Mouse (Mus musculus) forebrain, embryonic 14.5 days (tissue): ENCODE data around the gene Cox8a. TPM values are rescaled to one million over a fixed set of nuclear protein-coding genes. Genes with fewer than 3 reads are reported as not detected.

Experiments
- polyA plus RNA-seq: library from polyadenylated mRNA; unstranded; fragments of >200 nt; fragmentation: Nextera tagmentation; extraction: Ambion mirVana; gene quantifications from 2 replicates; pipeline ENCODE4 v1.2.1, GENCODE M21; 2014

Cox8a gene
- polyA plus RNA-seq, 1 experiment from 2014 or later: 935 TPM

Other genes starting within 250 kb of the Cox8a start
- 180 and 194 TPM in 2 replicates for gene Ppp1r14b, start 242.6 kb downstream of the Cox8a start, polyA plus RNA-seq
- gene Plcb3, start 241.1 kb downstream of the Cox8a start, polyA plus RNA-seq: 6.7 and 7.7 TPM in 2 replicates
- 80.1 and 80.4 TPM in 2 replicates for gene Fkbp2, start 237.1 kb downstream of the Cox8a start, polyA plus RNA-seq
- gene Vegfb, start 230.0 kb downstream of the Cox8a start, polyA plus RNA-seq: 24.5 and 28.4 TPM in 2 replicates
- gene Dnajc4, start 225.0 kb downstream of the Cox8a start, polyA plus RNA-seq: 22.5 and 25.2 TPM in 2 replicates
- gene Nudt22, start 221.5 kb downstream of the Cox8a start, polyA plus RNA-seq: 18.8 and 21.2 TPM in 2 replicates
- 14.4 and 15.2 TPM in 2 replicates for gene Trpt1, start 221.5 kb downstream of the Cox8a start, polyA plus RNA-seq
- 3.5 TPM in 2 replicates for gene Fermt3, start 198.1 kb downstream of the Cox8a start, polyA plus RNA-seq
- gene Stip1, start 177.6 kb downstream of the Cox8a start, polyA plus RNA-seq: 278 and 287 TPM in 2 replicates
- gene Macrod1, start 160.8 kb downstream of the Cox8a start, polyA plus RNA-seq: 4.0 and 4.8 TPM in 2 replicates
- 9.5 and 12.2 TPM in 2 replicates for gene Flrt1, start 111.9 kb downstream of the Cox8a start, polyA plus RNA-seq
- gene Otub1, start 11.3 kb downstream of the Cox8a start, polyA plus RNA-seq: 262 TPM in 2 replicates
- 62.7 and 69.6 TPM in 2 replicates for gene Naa40, start 23.6 kb upstream of the Cox8a start, polyA plus RNA-seq
- 36.2 and 36.6 TPM in 2 replicates for gene Rcor2, start 49.7 kb upstream of the Cox8a start, polyA plus RNA-seq
- 32.6 and 38.6 TPM in 2 replicates for gene Mark2, start 124.2 kb upstream of the Cox8a start, polyA plus RNA-seq
- gene Spindoc, start 165.4 kb upstream of the Cox8a start, polyA plus RNA-seq: 33.6 and 36.2 TPM in 2 replicates
- 22.1 and 24.7 TPM in 2 replicates for gene 2700081O15Rik, start 200.0 kb upstream of the Cox8a start, polyA plus RNA-seq